Mouse (Mus musculus) stomach, postnatal 0 days (tissue): ENCODE measurements at regions not wholly inside any gene's neighbourhood (a gene's known extent, or its start where the extent isn't known, plus 50 kb on each side); places are given as distances from the start of the nearest gene placed in this dataset.

Experiments
- CTCF ChIP-seq: IDR thresholded peaks from 2 replicates; pipeline ENCODE4 v1.5.1; 2016; ENCODE audit warnings: antibody characterized with exemption, low read depth, mild to moderate bottlenecking, moderate library complexity
- EP300 ChIP-seq: optimal IDR thresholded peaks from 2 replicates; pipeline ENCODE3; 2016; ENCODE audit warnings: antibody characterized with exemption

DNA sequence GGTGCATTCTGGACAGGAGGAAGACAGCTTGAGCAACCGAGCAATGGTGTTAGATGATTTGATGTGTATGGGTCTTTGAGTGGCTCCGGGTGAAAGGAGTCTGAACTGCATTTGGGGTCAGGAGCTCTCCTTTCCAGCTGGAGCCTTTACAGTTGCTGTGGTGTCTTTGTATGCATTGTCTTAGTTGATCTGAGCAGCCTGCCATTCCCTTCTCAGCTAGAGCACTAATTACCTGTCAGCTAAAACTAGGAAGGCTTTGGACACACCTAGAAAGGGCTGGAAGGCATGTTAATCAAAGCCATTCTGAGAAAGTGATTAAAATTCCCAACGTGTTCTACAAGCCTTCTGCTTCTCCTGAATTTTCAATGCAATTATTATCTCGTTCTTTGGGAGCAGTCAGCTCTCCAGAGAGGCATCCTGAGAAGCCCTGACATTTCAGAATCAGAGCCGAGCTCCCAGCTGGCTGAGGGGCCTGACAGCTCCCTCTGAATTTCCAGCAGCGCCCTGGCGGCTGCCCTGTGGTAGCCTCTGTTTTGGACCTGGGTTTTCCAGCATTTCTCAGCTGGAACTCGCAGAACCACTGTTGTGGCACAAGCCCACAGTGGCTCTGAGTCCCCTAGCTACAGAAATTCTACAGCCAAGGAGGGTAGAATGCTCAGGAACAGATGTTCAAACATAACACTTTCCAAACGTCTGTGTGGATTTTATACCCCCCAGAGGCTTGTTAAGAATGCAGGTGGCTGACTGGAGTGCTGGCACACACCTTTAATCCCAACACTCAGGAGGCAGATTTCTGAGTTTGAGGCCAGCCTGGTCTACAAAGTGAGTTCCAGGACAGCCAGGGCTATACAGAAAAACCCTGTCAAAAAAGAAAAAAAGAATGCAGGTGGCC is 80.2 kb upstream of the Kcna3 start:
- TF ChIP-seq CTCF (no peak), EP300 (no peak)
